Comparison of ENCODE assay signal across 13 mouse cellular contexts in genomic region chr12:105092730-105093440, GRCm38 (mm10). TPM values are rescaled to one million over a fixed set of nuclear protein-coding genes. Genes with fewer than 3 reads are reported as not detected.
DNase-seq lines count a peak whose midpoint lies in the region; ATAC-seq and TF ChIP-seq lines count a peak whose summit lies in the region.
"Had no signal": no experiment of that assay in that cellular context is flagged by ENCODE, and none has a peak within 500 bp of the region (broad histone marks: within the 10 kb centered on the region; RNA-seq: fewer than 3 reads in every experiment).

No protein-coding gene starts in this region.

- H3K27ac ChIP-seq in lung, embryonic 14.5 days (ENCODE audit: low read depth), result no peak overlapping the region
- H3K27ac ChIP-seq in forebrain, embryonic 12.5 days, result peak overlapping the region; percentile 56; the same call in 1 of the 2 replicates
- H3K27ac ChIP-seq in hindbrain, embryonic 15.5 days (replicated peaks), result peak overlapping the region; percentile 69
- peak overlapping the region; percentile 86 for H3K27ac ChIP-seq in neural tube, embryonic 13.5 days (replicated peaks)

- H3K27me3 ChIP-seq in lung, embryonic 14.5 days (ENCODE audit: insufficient read depth, low read length), result no peaks in the 10 kb centered on the region
- no peaks in the 10 kb centered on the region for H3K27me3 ChIP-seq in forebrain, embryonic 12.5 days
- H3K27me3 ChIP-seq in hindbrain, embryonic 15.5 days, result no peaks in the 10 kb centered on the region
- no peaks in the 10 kb centered on the region for H3K27me3 ChIP-seq in neural tube, embryonic 13.5 days

- no peaks in the 10 kb centered on the region for H3K36me3 ChIP-seq in lung, embryonic 14.5 days (ENCODE audit: insufficient read depth)
- no peaks in the 10 kb centered on the region for H3K36me3 ChIP-seq in forebrain, embryonic 12.5 days (replicated peaks)
- H3K36me3 ChIP-seq in hindbrain, embryonic 15.5 days, result no peaks in the 10 kb centered on the region
- H3K36me3 ChIP-seq in neural tube, embryonic 13.5 days, result no peaks in the 10 kb centered on the region

- H3K4me1 ChIP-seq in lung, embryonic 14.5 days (ENCODE audit: insufficient read depth), result no peaks in the 10 kb centered on the region
- H3K4me1 ChIP-seq in forebrain, embryonic 12.5 days, result peaks cover 18% of the 10 kb centered on the region
- peaks cover 24% of the 10 kb centered on the region for H3K4me1 ChIP-seq in hindbrain, embryonic 15.5 days (replicated peaks)
- H3K4me1 ChIP-seq in neural tube, embryonic 13.5 days (replicated peaks), result peaks cover 21% of the 10 kb centered on the region

- no peak for ATAC-seq in lung, embryonic 14.5 days (ENCODE audit: insufficient read depth)
- ATAC-seq in forebrain, embryonic 12.5 days (ENCODE audit: low FRiP score), result no peak
- peak; percentile 65; the same call in 1 of the 2 replicates for ATAC-seq in hindbrain, embryonic 15.5 days (ENCODE audit: low FRiP score, low read depth)
- peak; percentile 42; the same call in 1 of the 2 replicates for ATAC-seq in neural tube, embryonic 13.5 days (ENCODE audit: low read depth)
- ATAC-seq: liver, postnatal 0 days had no signal

- H3K4me2 ChIP-seq in lung, embryonic 14.5 days, result no peak overlapping the region
- H3K4me2 ChIP-seq in forebrain, embryonic 12.5 days, result no peak overlapping the region
- H3K4me2 ChIP-seq in hindbrain, embryonic 15.5 days, result no peak overlapping the region
- peak overlapping the region; percentile 1; the same call in 1 of the 2 replicates for H3K4me2 ChIP-seq in neural tube, embryonic 13.5 days
- H3K4me2 ChIP-seq: heart, embryonic 11.5 days had no signal

- H3K4me3 ChIP-seq in lung, embryonic 14.5 days (ENCODE audit: low read depth, low read length), result no peak overlapping the region
- H3K4me3 ChIP-seq in forebrain, embryonic 12.5 days (replicated peaks), result no peak overlapping the region
- H3K4me3 ChIP-seq in hindbrain, embryonic 15.5 days, result no peak overlapping the region
- H3K4me3 ChIP-seq in neural tube, embryonic 13.5 days, result no peak overlapping the region

- WGBS in lung, embryonic 14.5 days, result 55% methylated on average over 9 of the region's 9 CpGs
- 67% methylated on average over 9 of the region's 9 CpGs for WGBS in forebrain, embryonic 12.5 days
- 36% methylated on average over 9 of the region's 9 CpGs for WGBS in hindbrain, embryonic 15.5 days
- WGBS in neural tube, embryonic 13.5 days, result 27% methylated on average over 9 of the region's 9 CpGs

- DNase-seq in lung, embryonic 14.5 days, result peak; percentile 26
- DNase-seq in lung, postnatal 14 days, result no peak
- DNase-seq in kidney, postnatal 4 days, result no peak
- no peak for DNase-seq in right cerebral cortex, postnatal 14 days
- DNase-seq in layer of hippocampus, adult 9-11 months, result no peak
- DNase-seq: liver, postnatal 0 days had no signal

- no peaks in the 10 kb centered on the region for H3K9me3 ChIP-seq in lung, embryonic 14.5 days (ENCODE audit: low read depth, low read length)
- H3K9me3 ChIP-seq in forebrain, embryonic 12.5 days, result no peaks in the 10 kb centered on the region
- no peaks in the 10 kb centered on the region for H3K9me3 ChIP-seq in hindbrain, embryonic 15.5 days
- no peaks in the 10 kb centered on the region for H3K9me3 ChIP-seq in neural tube, embryonic 13.5 days

- TF ChIP-seq CTCF in lung, embryonic 14.5 days (IDR thresholded peaks at IDR 0.05; ENCODE audit: low read depth), result no peak

- no peak overlapping the region for H3K9ac ChIP-seq in lung, embryonic 14.5 days
- H3K9ac ChIP-seq in forebrain, embryonic 12.5 days, result no peak overlapping the region
- no peak overlapping the region for H3K9ac ChIP-seq in hindbrain, embryonic 15.5 days
- H3K9ac ChIP-seq in neural tube, embryonic 13.5 days, result no peak overlapping the region
- H3K9ac ChIP-seq: liver, postnatal 0 days had no signal

RNA-seq across cellular contexts. Expression of gene Tcl1b2, which starts 52.9 kb away (rescaled TPM):
- not detected in 2 replicates for polyA plus RNA-seq in lung, embryonic 14.5 days (2014; fragmentation: Nextera tagmentation; extraction: Ambion mirVana)
- not detected in 2 replicates for polyA plus RNA-seq in forebrain, embryonic 12.5 days (2016; fragmentation: Nextera tagmentation; extraction: Ambion mirVana)
- not detected in 2 replicates for polyA plus RNA-seq in hindbrain, embryonic 15.5 days (2015; fragmentation: Nextera tagmentation; extraction: Ambion mirVana)
- not detected in 2 replicates for polyA plus RNA-seq in neural tube, embryonic 13.5 days (2015; fragmentation: Nextera tagmentation; extraction: Ambion mirVana)
- polyA plus RNA-seq: heart, embryonic 11.5 days; intestine, embryonic 14.5 days; large intestine, adult 2 months; liver, postnatal 0 days; stomach, embryonic 16.5 days had no signal

Comparison
In these comparisons a context has a peak if more than half of its experiments do, and no peak if none do; other contexts are left out.
1. ATAC-seq: peak in hindbrain, embryonic 15.5 days (single experiment) and neural tube, embryonic 13.5 days (single experiment); none in lung, embryonic 14.5 days (single experiment) and forebrain, embryonic 12.5 days (single experiment).